Mouse (Mus musculus): Measurements from ENCODE around the gene Setd5. TPM values are rescaled to one million over a fixed set of nuclear protein-coding genes. Genes with fewer than 3 reads are reported as not detected.
A peak's percentile ranks its signal among the peaks of the same experiment; 100 is the strongest.

Setd5 gene
- polyA plus RNA-seq, 1 experiment from 2014 or later: 46.4 TPM

DNA sequence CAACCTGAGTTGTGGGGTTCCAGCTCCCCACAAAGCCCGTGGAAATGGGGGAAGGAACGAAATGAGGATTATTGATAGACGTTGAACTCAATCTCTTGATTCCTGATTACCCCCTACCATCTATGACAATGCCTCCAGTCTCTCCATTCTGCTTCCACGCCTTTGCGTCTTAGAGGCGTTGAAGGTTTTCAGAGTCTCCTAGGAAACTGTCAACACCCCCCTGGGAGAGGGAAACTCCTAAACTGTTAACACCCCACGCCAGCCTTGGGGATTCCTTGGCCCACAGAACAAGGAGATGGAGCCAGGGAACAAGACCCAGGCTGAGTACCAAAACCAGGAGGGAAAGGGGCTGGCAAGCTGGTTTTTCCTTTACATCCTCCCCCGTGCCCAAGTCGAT lies 118.4 kb downstream of the Setd5 start:
- peak overlapping the region; percentile 73 for H3K4me2 ChIP-seq (ENCODE audit: low read length)
- peak overlapping the region; percentile 42 for H3K4me3 ChIP-seq (replicated peaks; ENCODE audit: low read depth, low read length)
- ATAC-seq (replicated peaks; ENCODE audit: low FRiP score, low read depth) (no peak), DNase-seq (ENCODE audit: low spot score) (no peak)
- no peak overlapping the region for H3K27ac ChIP-seq
- H3K9me3 ChIP-seq (replicated peaks; ENCODE audit: low read length): no peaks in the 10 kb centered on the region
- no peak overlapping the region for H3K9ac ChIP-seq (ENCODE audit: low read depth, low read length)
- WGBS: 19% methylated on average over 9 of the region's 9 CpGs
- no peak for TF ChIP-seq CTCF (IDR thresholded peaks at IDR 0.05; ENCODE audit: low read depth)
- H3K36me3 ChIP-seq (ENCODE audit: insufficient read depth, low read length): no peaks in the 10 kb centered on the region
- H3K27me3 ChIP-seq (ENCODE audit: insufficient read depth, low read length): peaks cover 15% of the 10 kb centered on the region
- H3K4me1 ChIP-seq (replicated peaks; ENCODE audit: insufficient read depth, low read length): peaks cover 4% of the 10 kb centered on the region

Other genes starting within 250 kb of the Setd5 start
- 2.1 and 2.3 TPM in 2 replicates for gene Srgap3, start 130.1 kb upstream of the Setd5 start, polyA plus RNA-seq (2015; fragmentation: Nextera tagmentation; extraction: Ambion mirVana)
- gene Thumpd3, start 31.1 kb upstream of the Setd5 start, polyA plus RNA-seq (2015; fragmentation: Nextera tagmentation; extraction: Ambion mirVana): 41.5 and 42.1 TPM in 2 replicates
- gene Lhfpl4, start 118.0 kb downstream of the Setd5 start, polyA plus RNA-seq (2015; fragmentation: Nextera tagmentation; extraction: Ambion mirVana): 0.20 and 0.45 TPM in 2 replicates
- gene Mtmr14, start 160.5 kb downstream of the Setd5 start, polyA plus RNA-seq (2015; fragmentation: Nextera tagmentation; extraction: Ambion mirVana): 30.5 and 33.7 TPM in 2 replicates
- not detected in 2 replicates for gene Cpne9, start 204.9 kb downstream of the Setd5 start, polyA plus RNA-seq (2015; fragmentation: Nextera tagmentation; extraction: Ambion mirVana)
- gene Brpf1, start 229.8 kb downstream of the Setd5 start, polyA plus RNA-seq (2015; fragmentation: Nextera tagmentation; extraction: Ambion mirVana): 12.2 and 12.5 TPM in 2 replicates
- gene Ogg1, start 249.6 kb downstream of the Setd5 start, polyA plus RNA-seq (2015; fragmentation: Nextera tagmentation; extraction: Ambion mirVana): 14.0 TPM in 2 replicates

All from kidney, postnatal 0 days (tissue).